Mouse (Mus musculus) kidney, postnatal 14 days (tissue): ENCODE data around the gene Pcnx2.

Source experiments
- DNase-seq: peaks from one replicate; pipeline ENCODE4 v3.0.0; 2022; ENCODE audit warnings: mixed read lengths

Pcnx2 gene

DNA sequence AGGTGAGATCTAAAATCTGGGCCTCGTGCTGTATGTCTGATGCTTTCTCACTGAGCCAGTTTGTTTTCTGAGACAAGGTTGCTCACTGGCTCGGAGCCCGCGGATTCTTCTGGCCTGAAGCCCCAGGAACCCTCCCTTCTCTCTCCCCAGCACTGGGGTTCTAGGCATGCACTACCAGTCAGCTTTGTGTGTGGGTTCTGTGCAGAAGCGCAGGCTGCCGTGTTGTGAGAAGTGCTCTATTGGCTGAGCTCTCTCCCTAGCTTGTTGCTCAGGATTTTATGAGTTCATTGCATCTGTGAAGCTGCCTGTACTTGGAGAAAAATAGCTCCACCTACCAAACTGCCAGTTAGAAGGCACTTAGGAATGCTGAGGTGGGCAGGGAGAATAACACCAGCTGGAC lies 89.3 kb downstream of the Pcnx2 start:
- no peak for DNase-seq

DNA sequence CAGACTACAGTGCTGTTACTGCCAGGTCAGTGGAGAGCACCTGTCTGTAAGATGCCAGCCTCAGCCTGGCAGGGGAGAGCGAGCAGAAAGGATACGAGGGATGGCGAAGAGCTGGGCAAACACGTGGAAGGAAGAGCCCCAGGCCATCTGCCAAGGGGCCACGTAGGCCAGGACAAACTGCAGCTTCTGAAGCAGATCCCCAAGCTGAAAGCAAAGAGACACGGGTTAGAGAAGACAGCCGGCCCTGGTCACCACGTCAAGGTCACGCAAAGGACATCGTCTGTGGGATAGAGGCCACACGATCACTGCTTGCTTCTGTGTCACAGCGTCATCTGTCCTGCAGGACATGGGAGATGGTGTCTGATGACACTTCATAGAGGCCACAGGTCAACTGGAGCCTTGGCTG lies 90.2 kb downstream of the Pcnx2 start:
- DNase-seq = no peak

DNA sequence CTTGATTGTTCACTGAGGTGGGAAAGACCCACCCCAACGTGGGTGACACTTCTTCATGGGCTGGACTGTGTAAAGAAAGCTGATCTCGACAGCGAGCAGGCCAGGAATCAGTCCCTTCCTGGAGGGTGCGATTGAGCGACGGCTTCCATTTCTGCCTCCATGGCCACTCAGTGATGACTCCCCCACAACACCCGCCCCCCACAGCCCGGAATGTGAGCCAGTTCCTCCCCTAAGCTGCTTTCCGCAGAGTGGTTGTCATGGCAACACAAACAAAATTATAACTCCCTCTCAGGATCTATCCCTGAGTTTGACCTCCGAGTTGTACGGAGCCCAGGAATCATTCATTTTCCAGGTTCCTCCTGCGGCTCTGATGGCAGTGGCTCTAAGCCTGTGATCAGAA lies 91.7 kb downstream of the Pcnx2 start:
- DNase-seq = no peak

DNA sequence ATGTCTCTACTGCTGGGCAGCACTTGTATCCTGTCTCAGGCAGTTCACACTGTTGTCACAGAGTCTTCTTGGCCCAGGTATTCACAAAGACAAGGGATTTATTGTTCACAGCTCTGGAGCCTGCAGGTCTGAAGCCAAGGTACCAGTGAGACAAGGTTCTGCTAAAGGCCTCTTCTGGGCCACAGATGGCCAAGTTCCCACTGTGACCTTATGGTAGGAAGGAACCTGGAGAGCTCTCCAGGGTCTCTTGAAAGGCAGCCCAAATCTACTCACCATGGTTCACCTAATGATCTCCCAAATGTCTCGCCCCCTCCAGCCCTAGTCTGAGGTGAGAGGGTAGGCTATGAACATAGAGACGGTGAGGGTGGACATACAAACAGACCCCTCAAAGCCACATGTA lies 101.1 kb downstream of the Pcnx2 start:
- DNase-seq = no peak

DNA sequence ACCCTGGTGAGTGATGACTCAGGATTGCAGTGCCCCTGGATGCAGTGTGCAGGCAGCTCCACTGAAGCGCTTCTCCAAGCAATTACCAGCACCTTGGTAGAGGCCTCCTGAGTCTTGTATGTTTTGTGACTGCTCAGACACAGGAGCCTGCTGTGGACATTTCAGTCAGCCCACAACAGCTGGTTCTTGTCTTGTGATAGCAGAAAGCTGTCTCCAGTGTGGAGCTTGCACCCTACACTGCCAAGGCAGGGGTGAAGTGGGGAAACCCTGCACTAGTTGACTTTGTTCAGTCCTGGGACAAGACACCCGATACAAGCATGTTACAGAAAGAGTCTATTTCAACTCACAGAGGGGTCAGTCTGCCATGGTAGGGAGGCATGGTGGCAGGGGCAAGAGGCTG lies 102.8 kb downstream of the Pcnx2 start:
- peak; percentile 25 for DNase-seq

DNA sequence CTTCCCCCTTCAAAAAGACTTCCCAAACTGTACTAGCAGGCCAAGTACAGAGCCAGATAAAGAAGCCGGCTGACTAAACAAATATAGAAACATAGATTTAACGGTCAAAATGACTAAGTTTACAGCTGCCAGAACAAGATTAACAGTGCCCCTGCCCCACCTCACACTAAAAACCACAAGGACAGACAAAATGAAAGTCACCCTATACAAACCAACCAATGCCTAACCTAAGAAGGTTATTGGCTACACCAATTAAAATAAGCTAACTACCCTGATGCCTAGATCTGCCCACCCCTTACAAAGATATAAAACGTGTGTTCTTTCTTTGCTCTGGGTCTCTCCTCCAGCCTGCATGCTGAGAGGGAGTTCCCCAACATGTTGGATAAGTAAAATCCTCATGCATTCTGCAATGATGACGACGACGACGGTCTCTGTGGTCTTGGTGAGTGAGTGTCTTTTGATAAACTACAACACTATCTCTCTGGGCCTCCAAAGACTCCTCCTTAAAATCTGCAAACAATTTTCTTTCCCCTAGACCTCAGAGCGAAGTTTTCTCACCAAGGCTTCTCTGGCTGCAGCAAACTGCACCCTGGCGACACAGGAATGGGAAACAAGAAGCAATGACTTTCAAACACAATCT lies 105.2 kb downstream of the Pcnx2 start:
- no peak for DNase-seq

DNA sequence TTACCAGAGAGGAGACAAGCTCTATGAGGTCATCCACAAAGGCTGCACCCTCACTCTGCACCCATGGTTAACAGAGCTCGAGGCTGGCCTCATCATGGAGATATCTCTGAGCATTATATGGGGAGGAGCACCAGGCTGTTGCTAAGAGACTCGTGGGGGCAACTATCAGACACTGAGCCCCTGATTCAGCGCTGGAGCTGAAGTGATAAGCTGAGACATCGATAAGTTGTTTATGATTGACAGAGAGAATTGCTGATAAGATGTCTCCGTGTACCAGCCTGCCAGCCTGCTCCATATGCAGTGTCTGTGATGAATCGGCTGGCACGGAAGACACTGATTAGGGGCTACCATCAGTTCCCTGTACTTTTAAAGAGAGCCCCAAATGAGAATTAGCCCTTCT lies 111.2 kb downstream of the Pcnx2 start:
- no peak for DNase-seq

DNA sequence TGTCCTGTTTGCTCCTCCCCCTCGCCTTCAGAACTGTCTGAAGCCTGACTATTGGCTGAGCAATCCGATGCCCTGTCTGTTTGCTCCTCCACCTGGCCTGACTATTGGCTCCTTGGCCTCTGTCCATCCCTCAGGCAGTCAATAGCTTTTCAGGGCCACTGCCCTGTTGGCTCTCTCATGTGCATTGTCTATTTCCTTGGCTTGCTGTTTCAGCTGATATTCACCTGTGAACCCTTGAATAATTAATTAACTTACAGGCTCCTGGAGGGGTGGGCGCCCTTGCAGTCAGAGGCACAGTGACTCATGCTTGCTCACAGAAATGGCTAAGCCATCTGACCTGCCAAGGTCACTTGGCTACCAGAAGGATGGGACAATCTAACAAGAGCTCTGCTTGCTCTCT lies 116.0 kb downstream of the Pcnx2 start:
- peak; percentile 27 for DNase-seq

DNA sequence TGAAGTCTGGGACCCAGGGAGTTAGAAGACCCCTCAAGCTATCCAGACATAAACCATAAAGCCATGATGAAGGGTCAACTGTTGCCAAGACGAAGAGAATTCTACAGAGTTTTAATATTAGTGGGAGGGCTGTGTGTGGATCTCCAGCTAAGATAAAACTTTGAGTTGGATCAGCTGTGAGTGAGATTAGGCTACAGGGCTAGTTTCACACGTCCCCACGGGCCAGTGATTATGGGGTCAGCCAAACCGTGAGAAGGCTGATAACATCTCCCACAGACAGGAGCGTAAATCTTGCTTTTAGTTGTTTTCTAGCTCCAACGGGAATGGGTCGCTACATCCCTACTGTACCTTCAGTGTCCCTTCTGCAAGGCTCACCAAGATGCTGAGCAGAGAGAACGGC lies 118.5 kb downstream of the Pcnx2 start:
- peak; percentile 16 for DNase-seq

DNA sequence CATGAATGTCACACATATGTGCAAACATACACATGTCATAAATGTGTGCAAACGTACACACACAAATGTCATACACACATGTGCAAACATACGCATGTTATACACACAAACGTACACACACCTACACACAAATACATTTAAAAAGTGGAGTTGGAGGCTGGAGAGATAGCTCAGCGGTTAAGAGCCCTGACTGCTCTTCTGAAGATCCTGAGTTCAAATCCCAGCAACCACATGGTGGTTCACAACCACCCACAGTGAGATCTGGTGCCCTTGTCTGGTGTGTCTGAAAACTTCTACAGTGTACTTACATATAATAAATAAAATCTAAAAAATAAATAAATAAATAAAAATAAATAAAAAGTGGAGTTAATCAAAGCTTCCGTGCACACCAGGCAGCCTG lies 119.2 kb downstream of the Pcnx2 start:
- no peak for DNase-seq

DNA sequence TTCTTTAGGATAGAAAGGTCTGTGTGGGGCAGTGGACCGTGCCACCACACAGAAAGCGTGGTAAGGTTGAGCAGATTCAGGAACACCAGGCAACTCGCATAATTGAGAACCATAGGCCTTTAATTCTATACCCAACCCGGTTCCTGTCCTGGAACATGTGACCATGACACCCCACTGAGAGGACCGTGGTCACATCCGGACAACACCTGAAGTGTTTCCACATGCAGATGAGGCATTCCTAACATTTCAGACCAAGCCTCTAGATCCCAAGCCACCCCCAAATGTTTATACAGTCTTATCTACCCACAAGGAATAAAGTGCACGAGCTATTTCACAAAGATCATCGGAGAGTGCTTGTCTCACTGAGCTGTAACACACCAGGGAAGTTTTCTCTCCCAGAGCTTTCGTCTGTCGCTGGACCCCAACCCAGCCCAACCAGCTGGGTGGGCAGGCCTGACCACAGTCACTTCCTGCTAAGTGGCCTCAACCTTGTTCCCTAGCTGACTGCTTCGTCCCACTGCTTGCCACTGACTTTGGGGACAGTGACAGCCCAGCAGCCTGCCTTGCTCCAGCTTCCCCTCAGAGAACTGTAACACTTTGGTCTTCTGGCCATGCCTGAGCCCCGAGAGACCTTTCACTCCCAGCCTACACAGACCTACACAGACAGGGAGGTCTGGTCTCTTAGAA lies 120.5 kb downstream of the Pcnx2 start:
- DNase-seq = no peak

DNA sequence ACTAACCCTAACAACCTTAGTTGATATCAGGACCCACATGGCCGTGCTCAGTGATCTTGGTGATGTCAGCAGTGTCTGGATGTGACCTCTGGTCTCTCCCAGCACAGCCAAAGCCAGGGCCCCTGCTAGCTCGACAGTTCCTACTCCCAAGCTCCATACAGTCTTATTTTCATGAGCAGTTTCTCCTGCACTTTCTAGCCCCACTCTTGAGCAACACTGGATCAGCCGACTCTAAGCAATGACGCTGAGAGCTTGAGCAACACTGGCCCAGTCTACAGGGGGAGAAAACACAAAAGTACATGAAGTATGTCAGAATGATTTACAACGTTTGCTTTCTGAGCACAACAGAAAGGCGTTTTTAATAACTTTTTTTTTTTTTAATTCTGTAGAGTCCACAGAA lies 121.3 kb downstream of the Pcnx2 start:
- peak; percentile 20 for DNase-seq

DNA sequence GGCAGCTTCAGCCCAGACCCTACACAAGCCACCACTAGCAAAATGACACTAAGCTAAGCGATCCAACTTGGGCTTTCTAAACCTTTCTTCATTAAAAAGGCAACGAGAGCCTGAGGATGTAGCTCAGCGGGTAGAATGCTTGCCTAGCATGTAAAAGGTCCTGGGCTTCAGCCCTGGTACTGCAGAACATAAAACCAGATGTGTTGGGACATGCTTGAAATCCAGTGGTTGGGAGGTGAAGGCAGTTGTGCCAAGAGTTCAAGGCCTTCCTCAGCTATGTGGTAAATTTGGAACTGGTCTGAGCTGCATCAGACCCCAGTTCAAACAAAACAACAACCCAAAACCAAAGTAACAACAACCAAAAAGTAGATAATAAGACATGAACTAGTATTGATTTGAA lies 121.8 kb downstream of the Pcnx2 start:
- no peak for DNase-seq

DNA sequence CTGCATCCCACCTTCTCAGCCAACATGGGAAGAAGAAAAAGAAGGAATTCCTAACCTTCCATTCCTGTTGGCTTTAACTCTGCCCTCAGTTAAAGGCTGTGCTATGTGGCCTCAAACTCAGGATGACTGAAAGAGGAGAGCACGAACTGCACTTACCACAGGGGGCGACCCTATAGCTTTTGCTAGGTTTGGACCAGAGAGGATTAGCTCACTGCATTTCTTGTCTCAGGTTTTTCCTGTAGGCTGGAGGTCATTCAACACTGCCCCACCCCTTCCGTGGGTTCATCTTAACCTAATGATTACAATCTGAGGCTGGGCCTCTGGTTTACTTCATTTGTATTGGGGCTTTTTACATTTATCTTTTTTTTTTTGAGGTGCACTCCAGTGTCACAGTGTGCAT lies 123.1 kb downstream of the Pcnx2 start:
- DNase-seq = no peak

DNA sequence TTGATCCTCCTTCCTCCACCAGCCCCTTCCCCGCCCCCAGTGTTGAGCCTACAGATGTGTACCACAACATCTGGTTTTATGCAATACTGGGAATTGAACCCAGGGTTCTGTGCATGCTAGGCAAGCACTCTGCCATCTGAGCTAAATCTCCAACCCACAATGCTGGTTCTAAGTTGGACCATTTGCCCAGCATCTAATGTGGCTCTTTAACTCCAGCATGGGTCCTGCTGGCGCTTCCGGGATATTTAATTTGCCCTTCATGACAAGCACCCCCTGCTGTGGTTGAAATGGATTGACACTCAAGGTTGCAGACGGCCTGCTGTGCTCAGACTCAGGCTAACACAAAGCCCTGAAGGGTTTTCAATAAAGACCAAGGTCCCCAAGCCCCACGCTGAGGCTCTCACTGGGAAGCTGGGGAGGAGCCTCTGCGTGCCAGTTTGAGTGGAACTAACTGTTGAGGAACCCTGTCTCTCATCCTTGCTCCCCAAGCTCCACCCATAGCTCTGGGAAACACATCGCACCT lies 124.8 kb downstream of the Pcnx2 start:
- DNase-seq = no peak

DNA sequence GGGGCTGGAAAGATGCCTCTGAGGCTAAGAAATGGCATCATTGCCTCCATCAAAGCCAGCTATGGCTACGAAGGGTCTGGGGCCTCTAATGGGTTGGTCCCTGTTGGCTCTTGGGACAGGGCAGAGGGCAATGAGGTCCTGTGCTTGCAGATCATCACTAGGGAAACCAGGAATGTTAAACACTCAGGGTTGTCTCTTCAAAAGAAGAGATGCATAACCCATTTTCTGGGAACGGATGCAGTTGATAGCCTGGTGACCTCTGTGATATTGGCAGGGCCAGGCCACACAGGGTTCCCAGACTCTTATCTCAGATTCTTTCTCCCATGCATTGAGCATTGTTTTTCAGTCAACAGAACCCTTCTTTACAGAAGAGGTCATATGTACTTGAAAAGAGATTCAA lies 125.8 kb downstream of the Pcnx2 start:
- peak; percentile 40 for DNase-seq

DNA sequence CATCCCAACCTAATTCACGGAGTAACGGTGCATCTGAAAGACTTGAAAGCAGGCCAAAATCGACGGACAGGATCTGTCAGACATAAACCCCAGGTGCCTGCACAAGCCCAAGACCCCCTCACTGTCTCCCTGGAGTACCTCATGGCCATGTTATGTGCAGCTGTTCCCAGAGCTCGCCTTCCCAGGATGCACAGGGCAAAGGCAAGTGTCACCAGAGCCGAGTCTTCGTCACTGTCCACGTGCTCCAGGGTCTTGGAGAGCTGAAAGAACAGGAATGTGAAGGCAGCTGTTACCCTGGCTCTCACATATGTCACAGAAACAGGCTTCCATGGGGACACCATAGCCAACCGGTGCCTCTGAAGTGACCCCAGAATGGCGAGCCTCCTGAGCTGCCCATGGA lies 130.0 kb downstream of the Pcnx2 start:
- DNase-seq = no peak

DNA sequence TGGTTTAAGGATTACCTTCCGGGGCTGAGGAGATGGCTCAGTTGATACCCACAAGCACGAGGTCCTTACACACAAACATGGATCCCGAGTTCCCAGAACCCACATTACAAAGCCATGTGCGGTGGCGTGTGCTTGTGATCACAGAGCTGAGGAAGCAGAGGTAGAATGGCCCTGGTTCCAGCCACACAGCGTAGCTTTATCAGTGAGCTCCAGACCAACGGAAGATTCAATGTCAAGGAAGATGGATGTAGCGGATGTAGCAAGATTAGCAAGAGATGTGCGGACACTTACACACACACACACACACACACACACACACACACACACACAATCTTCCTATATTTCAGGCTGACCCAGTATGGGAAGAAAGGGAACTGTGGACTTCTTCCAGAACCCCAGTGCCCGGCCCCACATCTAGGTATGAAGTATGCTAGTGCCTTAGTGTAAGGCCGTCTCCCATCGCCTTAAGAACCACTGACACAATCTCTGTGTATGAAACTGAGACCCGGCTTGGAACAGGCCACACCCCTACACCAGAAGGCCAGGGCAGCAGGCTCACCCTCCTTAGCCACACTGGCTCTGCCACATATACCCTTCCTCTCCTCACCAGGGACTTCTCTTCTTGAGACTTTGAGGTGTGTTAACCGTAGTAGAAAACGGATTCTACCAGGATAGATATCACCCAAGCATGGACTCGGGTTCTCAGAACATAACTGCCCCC lies 134.9 kb downstream of the Pcnx2 start:
- no peak for DNase-seq

DNA sequence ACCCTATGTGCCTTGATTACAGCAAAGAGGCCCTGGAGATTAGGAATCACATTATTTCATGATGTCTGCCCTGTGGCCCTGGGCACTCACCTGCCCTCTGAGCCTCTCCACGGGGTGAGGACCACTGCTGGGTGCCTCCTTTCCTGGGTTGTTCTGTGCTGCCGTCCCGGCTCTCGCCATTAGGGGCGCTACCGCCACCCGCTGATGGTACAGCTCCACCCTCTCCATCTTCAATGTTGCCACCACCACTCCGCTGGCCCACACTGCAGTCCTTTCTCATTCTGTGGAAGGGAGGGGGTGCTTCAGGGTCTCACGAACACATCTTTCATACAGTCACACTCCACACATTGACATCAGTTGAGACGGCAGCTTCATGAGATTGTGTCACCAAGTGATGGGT lies 139.1 kb downstream of the Pcnx2 start:
- DNase-seq = no peak

DNA sequence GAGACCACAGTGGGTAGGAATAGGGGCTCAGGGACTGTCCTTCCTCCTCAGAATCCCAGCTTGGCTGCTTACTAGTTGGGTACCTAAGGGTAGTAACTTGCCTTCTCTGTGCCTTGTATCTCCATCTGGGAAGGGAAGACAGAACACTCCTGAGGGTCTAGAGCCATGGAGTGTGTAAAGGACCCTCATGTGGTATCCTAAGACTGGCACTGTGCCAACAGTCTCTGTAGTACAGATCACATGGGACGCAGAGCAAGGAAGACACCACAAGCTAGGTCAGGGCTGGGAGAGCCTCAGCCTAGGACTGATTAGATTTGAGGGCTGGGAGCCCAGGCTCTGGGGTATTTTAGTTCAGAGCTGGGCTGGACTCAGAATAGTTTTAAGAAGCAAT lies 141.0 kb downstream of the Pcnx2 start:
- no peak for DNase-seq

DNA sequence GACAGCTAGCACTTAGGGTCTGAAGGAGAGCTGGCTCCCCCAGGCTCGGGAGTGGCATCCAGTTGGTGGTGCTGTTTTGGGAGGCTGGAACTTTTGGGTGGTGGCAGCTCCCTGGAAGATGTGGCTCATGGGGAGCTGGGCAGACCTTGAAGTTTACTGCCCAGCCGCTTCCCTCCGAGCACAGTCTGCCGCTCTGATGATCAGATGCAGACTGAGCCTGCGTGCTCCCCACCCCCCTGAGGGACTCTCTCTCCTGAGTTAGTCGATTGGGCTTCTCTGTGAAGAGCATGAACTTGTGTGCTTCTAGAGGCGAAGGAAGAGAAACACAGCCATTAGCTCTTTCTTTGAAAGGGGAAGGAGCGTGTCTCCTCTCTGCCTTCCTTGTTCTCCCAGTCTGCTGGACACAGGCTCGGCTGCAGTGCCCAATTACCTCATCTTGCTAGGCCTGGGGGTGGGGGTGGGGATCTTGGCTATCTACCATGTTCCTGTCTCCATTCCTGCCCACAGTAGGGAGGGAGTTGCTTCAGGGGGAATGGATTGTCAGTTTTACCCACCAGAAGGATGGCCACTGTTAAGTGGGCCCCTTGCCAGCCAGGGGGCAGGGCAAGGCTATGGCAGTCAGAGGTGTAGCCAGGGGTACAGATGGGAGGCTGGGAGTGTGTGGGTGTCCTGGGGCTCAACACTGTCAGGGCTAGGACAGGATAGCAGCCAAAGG lies 141.6 kb downstream of the Pcnx2 start:
- DNase-seq = no peak

DNA sequence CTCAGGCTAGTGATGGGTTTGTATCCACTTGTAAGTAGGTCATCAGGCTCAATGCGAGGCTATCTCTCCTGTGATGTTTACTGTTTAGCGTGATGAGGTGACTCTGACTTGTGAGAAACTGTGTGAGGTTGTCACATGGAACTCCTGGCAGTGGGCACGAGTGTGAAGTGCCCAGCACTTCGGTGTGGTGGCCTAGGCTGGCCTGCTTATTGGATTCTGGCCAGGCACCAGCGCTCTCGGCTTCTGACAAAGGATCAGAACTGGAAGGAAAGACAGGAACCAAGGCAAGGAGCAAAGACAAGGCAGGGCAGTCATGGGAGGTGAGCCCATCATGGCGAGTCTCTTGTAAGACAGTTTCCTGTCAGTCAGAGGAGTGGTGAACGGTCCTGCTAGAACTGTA lies 142.2 kb downstream of the Pcnx2 start:
- DNase-seq = no peak

DNA sequence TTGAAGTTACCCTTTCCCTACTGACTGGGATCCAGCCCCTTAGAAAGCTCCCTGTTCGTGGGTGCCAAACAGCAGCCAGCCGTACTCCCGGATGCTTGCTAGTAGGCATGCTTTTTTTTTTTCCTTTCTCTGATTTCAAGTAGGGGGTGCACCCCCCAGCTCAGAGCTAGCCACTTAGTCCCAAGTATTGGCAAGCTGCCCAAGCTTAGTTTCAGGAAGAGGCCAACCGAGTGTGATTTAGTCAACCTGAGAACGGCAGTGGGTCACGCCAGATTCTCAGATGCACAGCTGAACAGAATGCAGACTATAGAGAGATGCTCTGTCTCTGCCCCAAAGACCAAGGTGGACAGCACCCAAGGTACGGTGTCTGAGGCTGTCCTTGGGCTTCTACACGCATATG lies 147.3 kb downstream of the Pcnx2 start:
- peak; percentile 35 for DNase-seq

DNA sequence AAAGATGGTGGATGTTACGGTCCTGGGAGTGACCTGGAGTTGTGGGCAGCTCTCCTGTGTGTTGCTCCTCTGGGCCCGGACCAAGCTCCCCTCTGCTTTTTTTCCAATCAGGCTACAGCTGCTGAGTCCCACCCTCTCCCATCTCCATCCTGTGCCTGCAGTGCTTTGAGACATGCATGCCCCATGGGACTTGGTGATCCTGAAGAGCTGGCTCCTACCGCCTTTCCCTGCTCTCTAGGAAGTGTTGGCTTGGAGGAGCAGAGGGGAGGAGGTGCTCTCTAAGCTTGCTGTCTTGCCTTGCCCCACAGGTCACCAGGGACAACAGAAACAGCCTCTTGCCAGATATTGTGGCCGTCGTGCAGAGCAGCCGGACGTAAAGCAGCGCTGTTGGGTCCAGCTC lies 150.7 kb downstream of the Pcnx2 start:
- no peak for DNase-seq
